Mouse (Mus musculus): ENCODE measurements at regions not wholly inside any gene's neighbourhood (a gene's known extent, or its start where the extent isn't known, plus 50 kb on each side); places are given as distances from the start of the nearest gene placed in this dataset.

DNA sequence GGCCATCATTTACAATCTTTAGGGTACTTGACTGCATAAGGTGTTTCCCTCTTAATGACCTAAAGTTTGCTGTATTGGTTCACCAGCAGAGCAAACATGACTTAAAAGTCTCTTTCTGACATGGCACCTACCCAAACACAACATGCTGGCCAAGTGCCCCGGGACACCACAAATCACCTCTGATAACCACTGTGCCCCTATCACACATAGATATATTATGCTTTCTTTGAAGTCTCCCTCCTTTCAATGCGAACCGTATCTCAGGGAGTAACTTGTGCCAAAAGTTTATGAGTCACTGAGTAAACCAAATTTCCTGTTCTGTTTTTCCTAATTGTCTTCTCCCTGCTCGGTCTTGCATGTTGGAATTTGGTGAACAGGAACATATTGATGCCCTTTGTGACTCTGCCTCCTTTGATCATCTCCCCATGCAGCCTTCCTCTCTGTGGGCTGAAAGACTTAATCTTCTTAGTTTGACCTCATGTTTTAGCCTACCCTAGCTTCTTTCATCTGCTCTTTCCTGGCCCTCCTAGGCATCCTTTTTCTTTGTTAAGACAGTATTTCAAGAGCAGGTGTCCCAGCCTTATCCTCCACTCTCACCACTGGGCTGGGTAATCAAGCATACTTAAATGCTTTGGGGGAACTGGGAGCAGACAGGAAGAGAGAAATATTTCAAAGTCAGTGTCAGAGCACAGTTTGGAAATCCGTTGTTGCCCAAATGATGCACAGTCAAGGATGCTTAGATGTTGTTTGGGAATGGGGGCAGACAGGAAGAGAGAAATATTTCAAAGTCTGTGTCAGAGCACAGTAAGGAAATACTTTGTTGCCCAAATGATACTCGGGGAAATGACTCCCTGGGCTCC, 126.5 kb downstream of the Nedd1 start:
- Histone ChIP-seq H3K9ac (replicated peaks; ENCODE audit: low read depth) (no peak overlapping the region), H3K4me3 (ENCODE audit: low read depth, low read length) (no peak overlapping the region), H3K4me2 (replicated peaks; ENCODE audit: low read depth, low read length) (no peak overlapping the region), H3K4me1 (ENCODE audit: insufficient read depth, low read depth, low read length) (no peaks in the 10 kb centered on the region), H3K27me3 (replicated peaks; ENCODE audit: insufficient read depth, low read length) (no peaks in the 10 kb centered on the region), H3K9me3 (ENCODE audit: low read length) (no peaks in the 10 kb centered on the region), H3K36me3 (ENCODE audit: insufficient read depth, low read length) (no peaks in the 10 kb centered on the region), H3K27ac (ENCODE audit: low read length) (no peak overlapping the region)
- DNase-seq (ENCODE audit: low spot score) (no peak), ATAC-seq (no peak)
- WGBS, result 13% methylated on average over 6 of the region's 6 CpGs
- TF ChIP-seq EP300 (IDR thresholded peaks at IDR 0.05) (no peak), CTCF (IDR thresholded peaks at IDR 0.05) (no peak)

DNA sequence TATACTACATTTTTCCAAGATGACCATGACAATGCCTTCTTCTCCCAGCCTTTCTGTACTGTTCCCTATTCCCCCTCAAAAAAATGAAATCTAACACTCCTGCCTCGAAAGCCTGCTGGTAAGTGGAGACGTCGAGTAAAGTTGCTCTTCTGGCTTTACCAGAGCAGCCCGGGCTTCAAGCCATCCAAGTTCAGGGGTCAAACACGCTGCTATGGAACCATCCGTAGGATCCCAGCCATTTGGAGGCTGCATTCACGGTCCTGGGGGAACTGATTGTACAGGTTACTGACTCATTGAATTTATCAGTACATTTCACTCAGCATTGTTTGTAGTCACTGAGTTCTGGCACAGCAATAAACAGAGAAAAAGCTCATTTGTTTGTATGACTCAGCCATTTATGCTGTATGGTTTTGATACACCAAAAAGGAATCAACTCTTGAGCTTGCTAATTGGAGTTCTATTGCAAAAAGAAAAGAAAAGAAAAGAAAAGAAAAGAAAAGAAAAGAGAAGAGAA, 128.2 kb downstream of the Nedd1 start:
- DNase-seq (ENCODE audit: low spot score), result no peak
- WGBS, result 38% methylated on average over 7 of the region's 7 CpGs
- no peaks in the 10 kb centered on the region for H3K27me3 ChIP-seq (replicated peaks; ENCODE audit: insufficient read depth, low read length)
- ATAC-seq, result no peak
- no peaks in the 10 kb centered on the region for H3K4me1 ChIP-seq (ENCODE audit: insufficient read depth, low read depth, low read length)
- no peak overlapping the region for H3K9ac ChIP-seq (replicated peaks; ENCODE audit: low read depth)
- no peaks in the 10 kb centered on the region for H3K36me3 ChIP-seq (ENCODE audit: insufficient read depth, low read length)
- H3K4me3 ChIP-seq (ENCODE audit: low read depth, low read length), result no peak overlapping the region
- no peaks in the 10 kb centered on the region for H3K9me3 ChIP-seq (ENCODE audit: low read length)
- no peak for TF ChIP-seq CTCF (IDR thresholded peaks at IDR 0.05)
- TF ChIP-seq EP300 (IDR thresholded peaks at IDR 0.05), result no peak
- no peak overlapping the region for H3K4me2 ChIP-seq (replicated peaks; ENCODE audit: low read depth, low read length)
- no peak overlapping the region for H3K27ac ChIP-seq (ENCODE audit: low read length)

DNA sequence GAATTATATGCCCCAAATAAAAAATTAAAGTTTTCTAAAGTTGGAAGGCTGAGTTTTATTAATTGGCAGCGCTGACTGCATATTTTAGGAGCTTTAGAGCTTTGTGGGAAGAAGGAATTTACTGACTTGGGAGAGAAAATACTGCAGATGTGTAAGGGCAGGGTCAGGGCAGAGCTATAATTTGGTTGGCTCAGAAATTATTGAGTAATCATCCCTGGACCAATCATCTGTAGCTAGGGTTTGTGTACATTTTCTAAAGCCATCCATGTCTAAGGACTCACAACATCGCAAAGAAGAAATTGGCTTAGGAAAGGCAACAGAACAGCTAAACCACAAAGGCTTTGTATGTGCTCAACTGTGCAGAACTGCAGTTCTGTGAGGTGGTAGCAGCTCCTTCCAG, 143.3 kb downstream of the Nedd1 start:
- Histone ChIP-seq H3K4me1 (ENCODE audit: insufficient read depth, low read depth, low read length) (no peaks in the 10 kb centered on the region), H3K36me3 (ENCODE audit: insufficient read depth, low read length) (no peaks in the 10 kb centered on the region), H3K27ac (ENCODE audit: low read length) (no peak overlapping the region), H3K9ac (replicated peaks; ENCODE audit: low read depth) (no peak overlapping the region), H3K4me2 (replicated peaks; ENCODE audit: low read depth, low read length) (no peak overlapping the region), H3K4me3 (ENCODE audit: low read depth, low read length) (no peak overlapping the region), H3K9me3 (ENCODE audit: low read length) (no peaks in the 10 kb centered on the region), H3K27me3 (replicated peaks; ENCODE audit: insufficient read depth, low read length) (no peaks in the 10 kb centered on the region)
- 79% methylated on average over 2 of the region's 2 CpGs for WGBS
- no peak for ATAC-seq
- no peak for TF ChIP-seq EP300 (IDR thresholded peaks at IDR 0.05)
- TF ChIP-seq CTCF (IDR thresholded peaks at IDR 0.05), result no peak
- no peak for DNase-seq (ENCODE audit: low spot score)

DNA sequence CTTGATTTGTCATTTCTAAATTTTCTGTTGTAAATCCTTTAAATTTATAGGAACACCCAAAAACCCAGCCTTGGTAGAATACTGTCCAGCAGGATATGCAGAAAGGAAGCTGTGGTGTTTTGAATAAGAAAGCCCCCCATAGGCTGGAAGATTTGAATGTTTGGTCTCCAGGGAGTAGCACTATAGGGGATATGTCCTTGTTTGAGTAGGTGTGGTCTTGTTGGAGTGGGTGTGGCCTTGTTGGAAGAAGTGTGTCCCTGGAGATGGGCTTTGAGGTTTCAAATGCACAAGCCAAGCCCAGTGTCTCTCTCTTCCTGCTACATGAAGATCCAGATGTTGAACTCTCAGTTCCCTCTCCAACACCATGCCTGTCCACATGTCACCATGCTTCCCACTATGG, 151.7 kb downstream of the Nedd1 start:
- no peak overlapping the region for H3K4me2 ChIP-seq (replicated peaks; ENCODE audit: low read depth, low read length)
- TF ChIP-seq EP300 (IDR thresholded peaks at IDR 0.05) (no peak), CTCF (IDR thresholded peaks at IDR 0.05) (no peak)

DNA sequence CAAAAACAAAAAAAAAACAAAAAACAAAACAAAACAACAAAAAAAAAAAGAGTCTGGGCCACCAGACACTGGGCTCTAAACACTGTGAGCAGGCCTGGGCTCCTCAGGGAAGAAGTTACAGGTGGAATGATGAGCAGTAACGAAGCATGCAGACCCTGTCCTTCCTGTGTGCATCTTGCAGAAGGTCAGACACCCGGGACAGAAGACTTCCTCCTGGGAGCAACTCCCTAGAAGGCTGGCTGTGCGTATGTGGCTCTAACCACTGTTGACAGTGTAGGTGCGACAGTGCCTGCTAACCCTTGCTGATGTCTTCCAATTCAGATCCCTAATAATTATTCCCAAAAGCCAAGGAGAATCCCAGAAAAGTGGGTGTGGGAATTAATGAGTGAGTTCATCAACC, 164.8 kb downstream of the Nedd1 start:
- no peaks in the 10 kb centered on the region for H3K27me3 ChIP-seq (replicated peaks; ENCODE audit: insufficient read depth, low read length)
- H3K9ac ChIP-seq (replicated peaks; ENCODE audit: low read depth), result no peak overlapping the region
- H3K4me1 ChIP-seq (ENCODE audit: insufficient read depth, low read depth, low read length), result no peaks in the 10 kb centered on the region
- H3K4me2 ChIP-seq (replicated peaks; ENCODE audit: low read depth, low read length), result no peak overlapping the region
- no peaks in the 10 kb centered on the region for H3K9me3 ChIP-seq (ENCODE audit: low read length)
- WGBS, result 61% methylated on average over 4 of the region's 4 CpGs
- ATAC-seq (no peak), DNase-seq (ENCODE audit: low spot score) (no peak)
- TF ChIP-seq EP300 (IDR thresholded peaks at IDR 0.05) (no peak), CTCF (IDR thresholded peaks at IDR 0.05) (no peak)
- no peak overlapping the region for H3K4me3 ChIP-seq (ENCODE audit: low read depth, low read length)
- no peak overlapping the region for H3K27ac ChIP-seq (ENCODE audit: low read length)
- no peaks in the 10 kb centered on the region for H3K36me3 ChIP-seq (ENCODE audit: insufficient read depth, low read length)

More for the DNA sequence above, 151.7 kb downstream of the Nedd1 start:
- Histone ChIP-seq H3K4me1 (ENCODE audit: insufficient read depth, low read depth, low read length) (no peaks in the 10 kb centered on the region), H3K9me3 (ENCODE audit: low read length) (no peaks in the 10 kb centered on the region), H3K9ac (replicated peaks; ENCODE audit: low read depth) (no peak overlapping the region), H3K4me3 (ENCODE audit: low read depth, low read length) (no peak overlapping the region), H3K36me3 (ENCODE audit: insufficient read depth, low read length) (no peaks in the 10 kb centered on the region), H3K27ac (ENCODE audit: low read length) (no peak overlapping the region), H3K27me3 (replicated peaks; ENCODE audit: insufficient read depth, low read length) (no peaks in the 10 kb centered on the region)
- no peak for ATAC-seq
- DNase-seq (ENCODE audit: low spot score), result no peak

DNA sequence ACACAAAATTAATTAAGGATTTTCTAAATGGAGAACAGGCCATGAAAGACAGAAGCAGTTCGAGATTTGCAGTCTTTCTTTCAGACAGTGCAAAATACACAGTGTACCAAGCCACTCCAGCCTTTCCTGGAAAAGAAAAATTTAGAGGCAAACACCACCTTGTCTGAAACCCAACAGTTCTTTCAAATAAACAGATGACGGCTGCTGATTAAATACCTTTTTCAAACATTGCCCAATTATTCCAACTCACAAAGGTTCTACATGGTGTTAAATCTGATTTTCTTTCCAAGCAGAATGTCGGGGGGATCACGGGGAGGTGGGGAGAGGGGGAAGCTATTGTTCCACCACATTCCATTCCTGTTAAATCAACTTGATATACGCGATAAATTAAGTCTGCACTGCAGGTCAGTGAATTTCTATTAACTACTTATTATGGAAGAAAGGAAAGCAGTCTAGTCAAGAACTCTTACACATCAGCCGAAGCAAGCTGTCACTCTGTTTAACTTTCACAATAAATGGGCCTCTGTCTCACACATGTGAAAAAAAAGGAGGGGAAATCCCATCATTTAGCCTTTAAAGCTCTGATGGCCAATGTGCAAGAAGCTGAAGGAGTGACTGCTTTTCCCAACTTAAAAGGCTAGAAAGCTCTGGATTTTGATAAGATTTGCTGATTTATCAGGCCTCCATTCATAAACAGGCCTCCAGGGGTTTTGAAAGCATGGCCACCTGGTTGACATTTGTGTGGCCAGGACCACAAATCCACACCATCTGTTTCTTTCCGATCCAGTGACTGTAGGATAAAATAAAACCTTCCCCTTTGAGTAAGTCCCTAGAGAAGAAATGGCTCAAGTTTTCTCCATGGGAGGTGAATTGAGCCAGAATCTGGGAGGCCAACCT, 165.4 kb downstream of the Nedd1 start:
- no peak for ATAC-seq
- Histone ChIP-seq H3K27ac (ENCODE audit: low read length) (no peak overlapping the region), H3K4me3 (ENCODE audit: low read depth, low read length) (no peak overlapping the region), H3K36me3 (ENCODE audit: insufficient read depth, low read length) (no peaks in the 10 kb centered on the region), H3K27me3 (replicated peaks; ENCODE audit: insufficient read depth, low read length) (no peaks in the 10 kb centered on the region), H3K4me1 (ENCODE audit: insufficient read depth, low read depth, low read length) (no peaks in the 10 kb centered on the region), H3K9ac (replicated peaks; ENCODE audit: low read depth) (no peak overlapping the region), H3K4me2 (replicated peaks; ENCODE audit: low read depth, low read length) (no peak overlapping the region), H3K9me3 (ENCODE audit: low read length) (no peaks in the 10 kb centered on the region)
- TF ChIP-seq EP300 (IDR thresholded peaks at IDR 0.05), result no peak
- TF ChIP-seq CTCF (IDR thresholded peaks at IDR 0.05), result no peak
- 11% methylated on average over 8 of the region's 8 CpGs for WGBS
- peak; percentile 7 for DNase-seq (ENCODE audit: low spot score)
